ENCODE assay signal across 8 mouse cellular contexts in genomic region chr7:30373501-30373962, GRCm38 (mm10). TPM values are rescaled to one million over a fixed set of nuclear protein-coding genes. Genes with fewer than 3 reads are reported as not detected.
DNase-seq lines count a peak whose midpoint lies in the region; ATAC-seq lines count a peak whose summit lies in the region.

No protein-coding gene starts in this region.

- ATAC-seq in erythroblast, adult 5-6 weeks (replicated peaks; ENCODE audit: low FRiP score, poor library complexity, severe bottlenecking): peak; percentile 91
- ATAC-seq in kidney, embryonic 15.5 days (replicated peaks; ENCODE audit: low FRiP score): peak; percentile 99
- ATAC-seq in monocyte, adult 5-6 weeks (replicated peaks; ENCODE audit: insufficient number of reproducible peaks, low FRiP score, low TSS enrichment, poor library complexity, severe bottlenecking): peak; percentile 100

- peak; percentile 90 to 92 for DNase-seq in B cell, adult 2 months
- DNase-seq in brain, adult 2 months (ENCODE audit: low read depth, low spot score): peak; percentile 99
- peak; percentile 98 for DNase-seq in heart, embryonic 10.5 days (ENCODE audit: low spot score)
- DNase-seq in liver: peak; percentile 88
- DNase-seq in spleen, postnatal 4 days (ENCODE audit: low spot score in 2 of 2): peak; percentile 81 to 89

- H3K27ac ChIP-seq in heart, embryonic 10.5 days: peak overlapping the region; percentile 73; the same call in 1 of the 2 replicates
- H3K27ac ChIP-seq in kidney, embryonic 15.5 days: 0 out of 2 replicates have a peak overlapping the region, but pooled peaks have one; percentile 22

- no peaks in the 10 kb centered on the region for H3K27me3 ChIP-seq in heart, embryonic 10.5 days (ENCODE audit: insufficient read depth, poor library complexity, severe bottlenecking)
- H3K27me3 ChIP-seq in kidney, embryonic 15.5 days: no peaks in the 10 kb centered on the region

- no peaks in the 10 kb centered on the region for H3K9me3 ChIP-seq in heart, embryonic 10.5 days
- H3K9me3 ChIP-seq in kidney, embryonic 15.5 days (replicated peaks): no peaks in the 10 kb centered on the region

- H3K9ac ChIP-seq in kidney, embryonic 15.5 days: peak overlapping the region; percentile 52

- WGBS in heart, embryonic 10.5 days: under 1% methylated on average over 21 of the region's 21 CpGs
- WGBS in kidney, embryonic 15.5 days: under 1% methylated on average over 21 of the region's 21 CpGs

- H3K4me3 ChIP-seq in heart, embryonic 10.5 days: peak overlapping the region; percentile 59
- peak overlapping the region; percentile 55 for H3K4me3 ChIP-seq in kidney, embryonic 15.5 days (replicated peaks)

- 0 out of 2 replicates have a peak, but pooled peaks cover 3% of the 10 kb centered on the region for H3K4me1 ChIP-seq in heart, embryonic 10.5 days
- peaks cover 7% of the 10 kb centered on the region; the same call in 1 of the 2 replicates for H3K4me1 ChIP-seq in kidney, embryonic 15.5 days

- H3K36me3 ChIP-seq in heart, embryonic 10.5 days: no peaks in the 10 kb centered on the region
- H3K36me3 ChIP-seq in kidney, embryonic 15.5 days: no peaks in the 10 kb centered on the region

- H3K4me2 ChIP-seq in kidney, embryonic 15.5 days: peak overlapping the region; percentile 74

RNA-seq across cellular contexts. Expression of gene Lrfn3, which starts 11.0 kb away (rescaled TPM):
- not detected in 2 replicates for total RNA-seq in erythroblast, adult 5-6 weeks (2015; ENCODE audit: low replicate concordance)
- not detected in 2 replicates for total RNA-seq in erythroblast, adult 5-6 weeks (2017; ENCODE audit: low replicate concordance)
- polyA plus RNA-seq in heart, embryonic 10.5 days (2016; fragmentation: Nextera tagmentation; extraction: Ambion mirVana): 1.3 and 2.0 TPM in 2 replicates
- 6.5 and 7.2 TPM in 2 replicates for polyA plus RNA-seq in kidney, embryonic 15.5 days (2015; fragmentation: Nextera tagmentation; extraction: Ambion mirVana)
- not detected in 3 replicates for total RNA-seq in monocyte, adult 5-6 weeks (2017)

RNA-seq across cellular contexts. Expression of gene Tyrobp, which starts 40.0 kb away (rescaled TPM):
- 315 and 361 TPM in 2 replicates for total RNA-seq in erythroblast, adult 5-6 weeks (2015; ENCODE audit: low replicate concordance)
- 122 and 140 TPM in 2 replicates for total RNA-seq in erythroblast, adult 5-6 weeks (2017; ENCODE audit: low replicate concordance)
- polyA plus RNA-seq in heart, embryonic 10.5 days (2016; fragmentation: Nextera tagmentation; extraction: Ambion mirVana): 2.2 and 9.0 TPM in 2 replicates
- 33.8 and 37.9 TPM in 2 replicates for polyA plus RNA-seq in kidney, embryonic 15.5 days (2015; fragmentation: Nextera tagmentation; extraction: Ambion mirVana)
- 1,651 to 1,754 TPM (median 1,724 TPM) in 3 replicates for total RNA-seq in monocyte, adult 5-6 weeks (2017)

RNA-seq across cellular contexts. Expression of gene Hcst, which starts 46.1 kb away (rescaled TPM):
- 14.2 and 29.0 TPM in 2 replicates for total RNA-seq in erythroblast, adult 5-6 weeks (2015; ENCODE audit: low replicate concordance)
- total RNA-seq in erythroblast, adult 5-6 weeks (2017; ENCODE audit: low replicate concordance): 2.6 and 13.9 TPM in 2 replicates
- polyA plus RNA-seq in heart, embryonic 10.5 days (2016; fragmentation: Nextera tagmentation; extraction: Ambion mirVana): 0.35 TPM in 1 of 2 replicates, not detected in the other
- 0.64 and 1.5 TPM in 2 replicates for polyA plus RNA-seq in kidney, embryonic 15.5 days (2015; fragmentation: Nextera tagmentation; extraction: Ambion mirVana)
- total RNA-seq in monocyte, adult 5-6 weeks (2017): 44.2 to 97.2 TPM (median 67.5 TPM) in 3 replicates

RNA-seq across cellular contexts. Expression of gene Nfkbid, which starts 48.0 kb away (rescaled TPM):
- 2.1 and 5.0 TPM in 2 replicates for total RNA-seq in erythroblast, adult 5-6 weeks (2015; ENCODE audit: low replicate concordance)
- total RNA-seq in erythroblast, adult 5-6 weeks (2017; ENCODE audit: low replicate concordance): 0.14 and 3.6 TPM in 2 replicates
- 1.5 and 1.6 TPM in 2 replicates for polyA plus RNA-seq in heart, embryonic 10.5 days (2016; fragmentation: Nextera tagmentation; extraction: Ambion mirVana)
- polyA plus RNA-seq in kidney, embryonic 15.5 days (2015; fragmentation: Nextera tagmentation; extraction: Ambion mirVana): 1.3 and 2.0 TPM in 2 replicates
- 25.9 to 48.3 TPM (median 34.1 TPM) in 3 replicates for total RNA-seq in monocyte, adult 5-6 weeks (2017)

RNA-seq across cellular contexts. Expression of gene Sdhaf1, which starts 49.8 kb away (rescaled TPM):
- total RNA-seq in erythroblast, adult 5-6 weeks (2015; ENCODE audit: low replicate concordance): 0.84 TPM in 1 of 2 replicates, not detected in the other
- 0.77 and 2.8 TPM in 2 replicates for total RNA-seq in erythroblast, adult 5-6 weeks (2017; ENCODE audit: low replicate concordance)
- polyA plus RNA-seq in heart, embryonic 10.5 days (2016; fragmentation: Nextera tagmentation; extraction: Ambion mirVana): 15.1 and 16.4 TPM in 2 replicates
- polyA plus RNA-seq in kidney, embryonic 15.5 days (2015; fragmentation: Nextera tagmentation; extraction: Ambion mirVana): 17.3 and 18.7 TPM in 2 replicates
- total RNA-seq in monocyte, adult 5-6 weeks (2017): 11.3 to 13.7 TPM (median 11.5 TPM) in 3 replicates

Comparison
In these comparisons a context has a peak if more than half of its experiments do, and no peak if none do; other contexts are left out.
1. Peak in every context shown above with its lines: DNase-seq, ATAC-seq, H3K4me3 ChIP-seq and H3K27ac ChIP-seq.